Mouse (Mus musculus) intestine, embryonic 16.5 days (tissue): ENCODE measurements at regions not wholly inside any gene's neighbourhood (a gene's known extent, or its start where the extent isn't known, plus 50 kb on each side); places are given as distances from the start of the nearest gene placed in this dataset.

Experiments used
- ATAC-seq: fragments of 200-750 bp; cut with Nextera tagmentation; 2 replicates; pipeline ENCODE4 v1.8.0; 2017; ENCODE audit warnings: moderate TSS enrichment, moderate library complexity
- H3K27ac ChIP-seq: fragments of 300-500 bp; sonication (generic); 2 replicates; pipeline ENCODE4 v1.5.1; 2014; ENCODE audit warnings: mild to moderate bottlenecking, low read length
- H3K27me3 ChIP-seq: fragments of 300-500 bp; sonication (generic); replicated peaks from 2 replicates; pipeline ENCODE4 v1.6.1; 2014; ENCODE audit warnings: low read length, control low read depth, mixed read lengths; ENCODE audit not compliant: control insufficient read depth, insufficient read depth
- H3K36me3 ChIP-seq: fragments of 300-500 bp; sonication (generic); 2 replicates; pipeline ENCODE4 v1.6.1; 2014; ENCODE audit warnings: low read length, control low read depth; ENCODE audit not compliant: control insufficient read depth, insufficient read depth
- H3K4me1 ChIP-seq: fragments of 300-500 bp; sonication (generic); 2 replicates; pipeline ENCODE4 v1.6.1; 2014; ENCODE audit warnings: low read length, control low read depth, mixed read lengths; ENCODE audit not compliant: control insufficient read depth, insufficient read depth
- H3K4me2 ChIP-seq: fragments of 300-500 bp; sonication (generic); 2 replicates; pipeline ENCODE4 v1.6.1; 2014; ENCODE audit warnings: low read depth, low read length, control low read depth
- H3K4me3 ChIP-seq: fragments of 300-500 bp; sonication (generic); 2 replicates; pipeline ENCODE4 v1.5.1; 2014; ENCODE audit warnings: mild to moderate bottlenecking, low read length
- H3K9ac ChIP-seq: fragments of 300-500 bp; sonication (generic); 2 replicates; pipeline ENCODE4 v1.6.1; 2014; ENCODE audit warnings: low read depth, low read length
- H3K9me3 ChIP-seq: fragments of 300-500 bp; sonication (generic); 2 replicates; pipeline ENCODE4 v1.6.1; 2016; ENCODE audit warnings: low read length, control low read depth; ENCODE audit not compliant: control insufficient read depth
- WGBS: fragments of 180-500 bp; shearing (Covaris S2); extraction: QIAGEN DNeasy Blood & Tissue Kit; methylation state at CpG from one replicate; pipeline ENCODE4 v1.1.7; 2014; 5-methylcytosine and 5-hydroxymethylcytosine counted together

DNA sequence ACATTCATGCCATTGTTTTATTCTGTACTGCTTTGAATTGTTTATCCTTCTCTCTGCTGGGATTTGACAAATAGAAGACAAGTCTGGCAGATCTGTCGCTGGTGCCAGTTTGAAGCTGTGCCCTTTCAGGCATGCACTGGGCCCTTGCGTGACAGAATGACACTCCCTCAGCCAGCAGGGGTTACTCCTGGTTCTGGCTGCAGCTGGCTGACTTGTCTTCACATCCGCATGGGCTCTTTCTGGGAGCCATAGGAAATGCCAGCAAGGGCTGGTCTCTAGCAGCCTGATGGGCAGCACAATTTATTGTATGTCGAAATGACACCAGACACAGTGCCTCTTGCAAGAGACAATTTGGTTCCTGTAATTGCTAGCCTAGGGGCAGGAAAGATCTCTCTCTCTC, 102.5 kb downstream of the 4930564D02Rik start:
- Histone ChIP-seq H3K9me3 (no peaks in the 10 kb centered on the region), H3K27ac (no peak overlapping the region), H3K9ac (no peak overlapping the region), H3K4me3 (no peak overlapping the region), H3K36me3 (no peaks in the 10 kb centered on the region), H3K4me2 (no peak overlapping the region), H3K4me1 (no peaks in the 10 kb centered on the region), H3K27me3 (no peaks in the 10 kb centered on the region)
- no peak for ATAC-seq
- WGBS, result 48% methylated on average over 4 of the region's 4 CpGs

DNA sequence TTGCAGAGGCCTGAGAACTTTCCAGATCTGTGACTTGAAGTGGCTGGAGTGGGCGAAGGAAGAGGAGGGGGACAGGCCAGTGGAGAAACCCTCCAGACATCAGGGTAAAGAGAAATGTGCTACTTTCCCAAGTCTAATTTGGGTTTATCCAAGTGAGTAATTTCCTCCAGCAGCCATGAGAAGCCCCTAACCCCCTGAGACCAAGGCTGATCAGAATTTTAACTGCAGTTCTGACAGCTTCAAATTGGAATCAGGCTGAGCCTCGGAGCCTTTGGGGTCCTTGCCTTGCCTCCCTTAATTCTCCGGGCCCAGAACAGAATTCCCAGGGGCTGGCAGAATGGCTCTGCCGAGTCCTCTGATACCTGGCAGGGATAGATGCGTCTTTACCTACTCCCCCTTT, 104.9 kb downstream of the 4930564D02Rik start:
- H3K27ac ChIP-seq, result no peak overlapping the region
- WGBS, result 90% methylated on average over 5 of the region's 5 CpGs
- ATAC-seq, result no peak

DNA sequence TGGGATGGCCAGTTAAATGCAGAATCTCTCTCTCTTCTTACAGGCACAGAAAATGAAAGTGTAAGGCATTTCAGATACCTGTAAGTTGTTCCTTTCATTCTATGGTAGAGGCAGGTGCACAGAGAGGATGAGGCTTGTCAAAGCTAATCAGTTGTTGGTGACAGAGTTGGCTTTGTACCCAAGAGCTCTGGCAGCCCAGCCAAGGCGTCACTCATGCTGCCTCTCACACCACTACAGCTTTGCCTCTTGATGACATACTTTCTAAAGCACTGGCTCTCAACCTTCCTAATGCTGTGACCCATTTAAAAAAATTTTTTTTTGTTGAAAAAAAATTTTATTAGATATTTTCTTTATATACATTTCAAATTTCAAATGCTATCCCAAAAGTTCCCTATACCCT, 105.4 kb downstream of the 4930564D02Rik start:
- WGBS, result 71% methylated on average over 1 of the region's 1 CpGs

More for the DNA sequence above, 104.9 kb downstream of the 4930564D02Rik start:
- Histone ChIP-seq H3K27me3 (no peaks in the 10 kb centered on the region), H3K4me2 (no peak overlapping the region), H3K4me3 (no peak overlapping the region), H3K9me3 (no peaks in the 10 kb centered on the region), H3K4me1 (no peaks in the 10 kb centered on the region), H3K9ac (no peak overlapping the region), H3K36me3 (no peaks in the 10 kb centered on the region)

DNA sequence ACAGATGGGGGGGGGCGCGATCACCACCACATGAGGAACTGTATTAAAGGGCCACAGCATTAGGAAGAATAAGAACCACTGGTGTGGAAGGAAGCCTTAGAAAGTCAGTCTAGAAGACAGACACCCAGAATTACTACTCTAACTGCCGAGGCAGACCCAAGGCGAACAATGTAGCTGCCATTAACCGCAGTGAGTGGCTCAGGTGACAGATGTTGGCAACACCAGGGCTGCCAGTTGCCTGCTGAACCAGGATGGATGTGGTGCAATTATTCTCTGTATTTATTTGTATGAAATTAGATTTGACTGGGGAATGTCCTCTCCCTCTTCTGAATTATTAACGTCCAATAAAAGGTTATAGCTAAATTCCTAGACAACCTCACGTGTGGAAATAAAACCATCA, 124.7 kb downstream of the 4930564D02Rik start:
- Histone ChIP-seq H3K4me1 (no peaks in the 10 kb centered on the region), H3K9ac (no peak overlapping the region), H3K36me3 (no peaks in the 10 kb centered on the region), H3K4me2 (no peak overlapping the region), H3K9me3 (no peaks in the 10 kb centered on the region), H3K27me3 (no peaks in the 10 kb centered on the region), H3K27ac (no peak overlapping the region), H3K4me3 (no peak overlapping the region)
- 79% methylated on average over 7 of the region's 7 CpGs for WGBS
- no peak for ATAC-seq

More for the DNA sequence above, 105.4 kb downstream of the 4930564D02Rik start:
- ATAC-seq, result no peak
- Histone ChIP-seq H3K4me1 (no peaks in the 10 kb centered on the region), H3K4me2 (no peak overlapping the region), H3K27ac (no peak overlapping the region), H3K9ac (no peak overlapping the region), H3K9me3 (no peaks in the 10 kb centered on the region), H3K36me3 (no peaks in the 10 kb centered on the region), H3K4me3 (no peak overlapping the region), H3K27me3 (no peaks in the 10 kb centered on the region)

DNA sequence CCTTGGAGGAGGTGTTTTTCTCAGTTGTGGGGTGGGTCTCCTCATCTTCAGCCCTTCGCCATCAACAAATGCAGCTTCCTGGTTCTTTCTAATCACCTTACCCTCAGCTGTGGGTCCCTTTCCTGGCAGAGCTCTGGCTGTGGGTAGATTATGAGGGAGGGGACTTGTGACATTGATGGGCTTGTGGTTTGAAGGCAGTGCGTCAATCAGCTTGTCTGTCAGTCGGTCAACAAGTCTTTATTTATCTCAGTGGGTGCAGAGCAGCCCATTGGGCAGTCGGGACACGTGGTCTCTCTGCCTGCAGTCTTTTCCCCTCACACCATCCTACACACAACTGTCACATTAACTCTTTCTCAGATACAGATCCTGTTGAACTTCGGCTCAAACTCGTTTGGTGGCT, 125.2 kb downstream of the 4930564D02Rik start:
- 44% methylated on average over 7 of the region's 7 CpGs for WGBS
- no peaks in the 10 kb centered on the region for H3K27me3 ChIP-seq

DNA sequence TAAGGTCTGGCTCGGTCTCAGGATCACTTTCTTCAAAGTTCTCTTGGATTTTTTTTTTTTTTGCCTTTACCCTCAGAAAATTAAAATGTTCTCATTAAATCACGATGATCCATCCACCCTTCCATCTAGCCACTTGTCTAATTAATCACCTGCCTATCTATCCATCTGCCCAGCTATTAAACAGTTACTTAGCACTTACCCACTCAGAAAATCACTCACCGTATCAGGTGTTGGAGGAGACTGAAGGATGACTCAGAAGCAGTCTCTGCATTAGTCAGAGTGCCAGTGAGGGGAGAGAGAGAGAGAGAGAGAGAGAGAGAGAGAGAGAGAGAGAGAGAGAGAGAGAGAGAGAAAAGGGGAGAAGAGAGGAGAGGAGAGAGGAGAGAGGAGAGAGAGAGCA, 134.1 kb downstream of the 4930564D02Rik start:
- Histone ChIP-seq H3K27ac (no peak overlapping the region), H3K36me3 (no peaks in the 10 kb centered on the region), H3K4me3 (no peak overlapping the region), H3K9me3 (no peaks in the 10 kb centered on the region), H3K4me1 (no peaks in the 10 kb centered on the region), H3K27me3 (no peaks in the 10 kb centered on the region), H3K4me2 (no peak overlapping the region), H3K9ac (no peak overlapping the region)
- ATAC-seq, result no peak
- whole genome bisulfite sequencing, result 75% methylated on average over 3 of the region's 3 CpGs

More for the DNA sequence above, 125.2 kb downstream of the 4930564D02Rik start:
- Histone ChIP-seq H3K4me2 (no peak overlapping the region), H3K27ac (no peak overlapping the region), H3K9ac (no peak overlapping the region), H3K4me3 (no peak overlapping the region), H3K4me1 (no peaks in the 10 kb centered on the region), H3K9me3 (no peaks in the 10 kb centered on the region), H3K36me3 (no peaks in the 10 kb centered on the region)
- ATAC-seq, result no peak

DNA sequence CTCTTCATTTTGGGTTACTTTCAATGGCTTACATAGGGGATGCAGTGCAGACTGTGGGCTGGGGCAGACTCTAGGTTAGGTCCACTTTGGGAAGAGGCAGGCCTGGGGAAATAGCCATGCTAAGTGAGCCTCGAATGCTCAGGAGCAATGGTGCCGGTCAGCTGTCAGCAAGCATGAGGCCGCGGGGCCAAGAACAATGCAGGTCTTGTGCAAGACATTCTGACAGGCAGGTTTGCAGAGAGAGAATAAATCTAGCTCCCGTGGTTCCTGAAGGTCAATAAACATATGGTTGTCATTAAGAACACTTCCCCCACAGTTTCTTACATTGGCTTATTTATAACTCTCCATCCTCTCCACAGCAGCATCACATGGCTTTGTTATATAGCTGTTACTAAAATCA, 142.5 kb downstream of the 4930564D02Rik start:
- no peaks in the 10 kb centered on the region for H3K27me3 ChIP-seq
- no peak overlapping the region for H3K27ac ChIP-seq
- H3K4me3 ChIP-seq, result no peak overlapping the region
- no peaks in the 10 kb centered on the region for H3K9me3 ChIP-seq
- no peak overlapping the region for H3K4me2 ChIP-seq
- whole genome bisulfite sequencing, result 61% methylated on average over 5 of the region's 5 CpGs
- H3K4me1 ChIP-seq, result no peaks in the 10 kb centered on the region
- H3K36me3 ChIP-seq, result no peaks in the 10 kb centered on the region
- no peak for ATAC-seq
- H3K9ac ChIP-seq, result no peak overlapping the region

DNA sequence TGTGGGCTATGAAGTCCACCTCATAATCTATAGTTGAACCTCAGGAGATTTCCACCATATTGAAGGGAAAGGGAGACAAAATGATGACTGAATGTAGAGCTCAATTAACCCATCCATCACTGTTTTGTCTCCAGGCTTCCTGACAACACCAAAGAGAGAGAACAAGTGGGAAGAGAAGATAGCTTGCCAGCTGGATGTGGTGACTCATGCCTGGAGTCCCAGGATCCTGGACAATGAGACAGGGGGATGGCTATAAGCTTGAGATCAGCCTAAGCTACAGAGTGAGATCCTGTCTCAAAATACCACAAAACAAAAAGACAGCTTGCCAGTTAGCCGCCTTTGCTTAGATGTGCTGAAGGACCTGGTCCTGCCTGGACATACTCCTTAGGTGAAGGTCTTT, 144.4 kb downstream of the 4930564D02Rik start:
- Histone ChIP-seq H3K36me3 (no peaks in the 10 kb centered on the region), H3K27ac (no peak overlapping the region), H3K4me2 (no peak overlapping the region), H3K27me3 (no peaks in the 10 kb centered on the region), H3K4me3 (no peak overlapping the region), H3K4me1 (no peaks in the 10 kb centered on the region), H3K9me3 (no peaks in the 10 kb centered on the region), H3K9ac (no peak overlapping the region)
- no peak for ATAC-seq
- WGBS, result 95% methylated on average over 1 of the region's 1 CpGs

DNA sequence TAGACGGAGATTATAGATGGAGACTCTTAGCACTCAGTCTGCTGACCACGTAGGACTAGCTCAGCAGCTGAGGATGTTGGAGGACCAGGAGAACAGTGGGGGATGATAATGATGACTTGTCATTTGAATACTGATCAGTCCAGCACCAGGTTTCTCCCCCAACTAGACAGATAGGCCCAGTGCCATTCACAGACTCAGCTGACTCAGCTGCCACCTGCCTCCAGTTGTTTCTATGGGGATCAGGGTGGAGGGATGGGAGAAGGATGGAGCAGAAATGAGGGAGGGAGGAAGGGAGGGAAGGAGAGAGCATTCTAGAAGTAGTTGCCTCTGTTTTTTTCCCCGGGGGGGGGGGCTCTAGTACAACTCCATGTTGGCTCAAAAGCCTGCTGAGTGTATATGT, 145.1 kb downstream of the 4930564D02Rik start:
- Histone ChIP-seq H3K9ac (no peak overlapping the region), H3K27me3 (no peaks in the 10 kb centered on the region), H3K4me3 (no peak overlapping the region), H3K4me2 (no peak overlapping the region), H3K27ac (no peak overlapping the region), H3K9me3 (no peaks in the 10 kb centered on the region), H3K36me3 (no peaks in the 10 kb centered on the region), H3K4me1 (no peaks in the 10 kb centered on the region)
- ATAC-seq, result no peak
- 71% methylated on average over 3 of the region's 3 CpGs for WGBS

DNA sequence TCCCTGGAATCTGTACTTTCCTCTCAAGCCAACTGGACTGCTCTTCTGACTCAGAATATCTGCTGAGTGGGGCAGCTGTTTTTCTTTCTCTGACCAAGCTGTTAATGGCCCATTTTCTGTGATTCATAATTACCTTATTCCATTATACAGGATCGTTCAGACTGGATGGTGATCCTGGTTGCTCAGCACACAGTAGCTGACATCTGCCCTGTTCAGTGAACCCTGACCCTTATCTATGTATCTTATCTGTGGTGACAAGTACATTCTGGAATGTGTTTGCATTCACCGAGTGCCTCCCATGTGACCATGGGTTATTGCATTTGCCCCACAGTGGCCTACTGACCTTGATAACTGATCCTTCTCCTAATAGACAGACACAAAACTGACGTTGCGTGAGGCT, 148.2 kb downstream of the 4930564D02Rik start:
- Histone ChIP-seq H3K9ac (no peak overlapping the region), H3K27me3 (no peaks in the 10 kb centered on the region), H3K4me1 (no peaks in the 10 kb centered on the region), H3K4me3 (no peak overlapping the region), H3K4me2 (no peak overlapping the region), H3K27ac (no peak overlapping the region), H3K36me3 (no peaks in the 10 kb centered on the region), H3K9me3 (no peaks in the 10 kb centered on the region)
- 33% methylated on average over 4 of the region's 4 CpGs for WGBS
- peak; percentile 80; the same call in 1 of the 2 replicates for ATAC-seq
